Mouse (Mus musculus) left cerebral cortex, adult 8-10 months (tissue): ENCODE data around the gene Gm5890. TPM values are rescaled to one million over a fixed set of nuclear protein-coding genes. Genes with fewer than 3 reads are reported as not detected.
"Not testable (repeated sequence)": the region's sequence is repeated elsewhere in the genome, so short reads cannot be mapped to it uniquely, and the experiment has no call there.

ENCODE experiments used
- DNase-seq, 2 experiments: peaks; one replicate each; pipeline ENCODE4 v3.0.0; 2022; ENCODE audit warnings: low spot score in 2 of 2
- total RNA-seq, 4 experiments: library from RNA; stranded (reverse); gene quantifications; 2 replicates each; pipeline ENCODE4 v1.2.4; 2022

The Gm5890 gene
- not detected for total RNA-seq

DNA sequence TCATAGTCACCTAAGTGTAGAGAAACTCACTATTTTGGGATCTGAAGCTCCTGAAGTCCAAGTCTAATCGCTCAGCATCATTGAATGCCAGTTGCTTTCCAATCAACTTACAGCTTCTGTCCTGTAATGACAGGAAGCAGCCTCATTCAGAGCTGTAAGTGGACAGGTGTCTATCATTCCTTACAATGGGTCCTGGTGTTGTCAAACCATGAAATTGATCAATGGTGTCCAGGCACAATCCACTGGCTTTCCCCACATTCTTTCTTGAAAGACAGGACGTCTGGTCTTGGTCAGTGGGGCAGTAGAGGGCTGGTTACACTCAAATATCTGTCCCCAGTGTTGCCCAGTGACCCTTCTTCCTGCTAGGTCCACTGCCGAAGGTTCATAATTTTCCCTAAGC is at the start of gene Gm5890:
TSS of gene Gm5890 (minus strand) at position 101 of the 400 bp plus-strand sequence.
- DNase-seq: not testable (repeated sequence)

DNA sequence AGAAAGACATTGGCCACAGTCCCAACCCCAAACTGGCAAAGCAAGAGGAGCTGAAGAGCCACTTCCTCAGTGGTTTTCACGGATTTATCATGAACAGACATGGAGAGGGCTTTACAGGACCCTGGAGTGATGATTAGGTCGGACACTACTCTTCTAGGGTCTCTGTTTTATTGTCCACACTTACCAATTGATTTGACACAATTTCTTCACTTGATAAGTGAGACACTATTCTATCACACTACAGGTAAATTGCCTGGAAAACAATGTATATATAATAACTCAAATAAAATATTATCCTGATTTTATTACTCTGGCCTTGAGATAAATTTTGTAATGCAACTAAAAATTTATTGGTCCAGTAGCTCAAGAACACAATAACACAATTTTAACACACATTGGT is 28.9 kb downstream of the Gm5890 start, which contains the start of gene Gm4498:
TSS of gene Gm4498 (minus strand) at position 101 of the 400 bp plus-strand sequence.
- not testable (repeated sequence) for DNase-seq

Other genes starting within 250 kb of the Gm5890 start
- not detected for gene Vmn1r91, start 163.2 kb downstream of the Gm5890 start, total RNA-seq
- not detected for gene Gm16442, start 140.3 kb downstream of the Gm5890 start, total RNA-seq
- gene Vmn1r93, start 123.7 kb downstream of the Gm5890 start, total RNA-seq: not detected
- not detected for gene Vmn1r94, start 94.5 kb downstream of the Gm5890 start, total RNA-seq
- gene Vmn1r95, start 69.1 kb downstream of the Gm5890 start, total RNA-seq: not detected
- not detected for gene Gm6164, start 57.2 kb downstream of the Gm5890 start, total RNA-seq
- not detected for gene Gm4498, start 29.0 kb downstream of the Gm5890 start, total RNA-seq
- not detected for gene Gm4133, start 71.2 kb upstream of the Gm5890 start, total RNA-seq
- gene Gm5728, start 112.6 kb upstream of the Gm5890 start, total RNA-seq: not detected
- gene Vmn1r100, start 155.1 kb upstream of the Gm5890 start, total RNA-seq: not detected
- not detected for gene Vmn1r101, start 179.8 kb upstream of the Gm5890 start, total RNA-seq
- not detected for gene Gm10670, start 212.1 kb upstream of the Gm5890 start, total RNA-seq
- gene Vmn1r103, start 247.7 kb upstream of the Gm5890 start, total RNA-seq: not detected